In genomic region chr1:24866877-24867276, GRCm38 (mm10) we compare ENCODE assay signal across 20 mouse cellular contexts.
DNase-seq lines count a peak whose midpoint lies in the region; ATAC-seq and TF ChIP-seq lines count a peak whose summit lies in the region.
"Had no signal": no experiment of that assay in that cellular context is flagged by ENCODE, and none has a peak within 500 bp of the region (broad histone marks: within the 10 kb centered on the region; RNA-seq: fewer than 3 reads in every experiment).

No protein-coding gene starts in this region.

- no peaks in the 10 kb centered on the region for H3K27me3 ChIP-seq in forebrain, postnatal 0 days (ENCODE audit: insufficient read depth, low read length)
- H3K27me3 ChIP-seq in forebrain, embryonic 12.5 days = no peaks in the 10 kb centered on the region
- H3K27me3 ChIP-seq in lung, postnatal 0 days (replicated peaks; ENCODE audit: insufficient read depth, low read length) = no peaks in the 10 kb centered on the region
- H3K27me3 ChIP-seq: embryonic facial prominence, embryonic 15.5 days; forebrain, embryonic 15.5 days; heart, embryonic 12.5 days; intestine, embryonic 15.5 days had no signal

- no peak for TF ChIP-seq CTCF in forebrain, postnatal 0 days (IDR thresholded peaks at IDR 0.05; ENCODE audit: low read depth)
- TF ChIP-seq CTCF in lung, postnatal 0 days (IDR thresholded peaks at IDR 0.05) = no peak

- peak; percentile 2 for DNase-seq in adrenal gland, adult 2 months
- no peak for DNase-seq in adrenal gland, adult 18-20 months (ENCODE audit: low spot score in 2 of 2)
- peak; percentile 17 for DNase-seq in forebrain, postnatal 0 days
- peak; percentile 43 for DNase-seq in lung, postnatal 0 days (ENCODE audit: low spot score)
- no peak for DNase-seq in lung, postnatal 25 days (ENCODE audit: low spot score)
- peak; percentile 33 for DNase-seq in brain, adult 2 months (ENCODE audit: low read depth, low spot score)
- DNase-seq: cerebellum, adult 11-12 months; cerebellum, adult 9-10 months; cerebellum, postnatal 25 days; gastrocnemius, adult 2 months; gastrocnemius, postnatal 25 days had no signal

- peak; percentile 32; the same call in 1 of the 2 replicates for ATAC-seq in forebrain, postnatal 0 days
- ATAC-seq in forebrain, embryonic 12.5 days (ENCODE audit: low FRiP score) = no peak
- ATAC-seq in lung, postnatal 0 days = no peak
- ATAC-seq: forebrain, embryonic 15.5 days; intestine, embryonic 15.5 days had no signal

- H3K4me2 ChIP-seq in forebrain, postnatal 0 days (ENCODE audit: low read depth) = no peak overlapping the region
- no peak overlapping the region for H3K4me2 ChIP-seq in forebrain, embryonic 12.5 days
- no peak overlapping the region for H3K4me2 ChIP-seq in lung, postnatal 0 days (replicated peaks; ENCODE audit: low read depth, low read length)
- H3K4me2 ChIP-seq: embryonic facial prominence, embryonic 15.5 days; forebrain, embryonic 15.5 days; heart, embryonic 12.5 days; hindbrain, embryonic 14.5 days; intestine, embryonic 15.5 days had no signal

- no peaks in the 10 kb centered on the region for H3K36me3 ChIP-seq in forebrain, postnatal 0 days (ENCODE audit: insufficient read depth)
- no peaks in the 10 kb centered on the region for H3K36me3 ChIP-seq in forebrain, embryonic 12.5 days (replicated peaks)
- H3K36me3 ChIP-seq in lung, postnatal 0 days (ENCODE audit: insufficient read depth, low read length) = no peaks in the 10 kb centered on the region
- H3K36me3 ChIP-seq: embryonic facial prominence, embryonic 15.5 days; forebrain, embryonic 10.5 days; forebrain, embryonic 15.5 days; heart, embryonic 12.5 days; hindbrain, embryonic 10.5 days; intestine, embryonic 15.5 days had no signal

- no peak overlapping the region for H3K4me3 ChIP-seq in forebrain, postnatal 0 days (ENCODE audit: low read depth, low read length)
- H3K4me3 ChIP-seq in forebrain, embryonic 12.5 days (replicated peaks) = no peak overlapping the region
- no peak overlapping the region for H3K4me3 ChIP-seq in lung, postnatal 0 days (ENCODE audit: low read depth, low read length)
- H3K4me3 ChIP-seq: embryonic facial prominence, embryonic 15.5 days; erythroblast, embryonic 14.5 days; forebrain, embryonic 10.5 days; forebrain, embryonic 15.5 days; gastrocnemius, adult 2 months; heart, embryonic 12.5 days; hindbrain, embryonic 10.5 days; intestine, embryonic 15.5 days had no signal

- H3K9ac ChIP-seq in forebrain, postnatal 0 days = no peak overlapping the region
- H3K9ac ChIP-seq in forebrain, embryonic 12.5 days = no peak overlapping the region
- no peak overlapping the region for H3K9ac ChIP-seq in lung, postnatal 0 days (replicated peaks; ENCODE audit: low read depth)
- H3K9ac ChIP-seq: embryonic facial prominence, embryonic 15.5 days; forebrain, embryonic 15.5 days; heart, embryonic 12.5 days; hindbrain, embryonic 14.5 days; intestine, embryonic 15.5 days had no signal

- no peak for TF ChIP-seq EP300 in lung, postnatal 0 days (IDR thresholded peaks at IDR 0.05)

- 73% methylated on average over 7 of the region's 7 CpGs for WGBS in forebrain, postnatal 0 days
- 91% methylated on average over 7 of the region's 7 CpGs for WGBS in forebrain, embryonic 12.5 days
- WGBS in lung, postnatal 0 days = 52% methylated on average over 7 of the region's 7 CpGs

- H3K27ac ChIP-seq in forebrain, postnatal 0 days (ENCODE audit: low read depth, low read length) = no peak overlapping the region
- no peak overlapping the region for H3K27ac ChIP-seq in forebrain, embryonic 12.5 days
- H3K27ac ChIP-seq in lung, postnatal 0 days (ENCODE audit: low read length) = no peak overlapping the region
- H3K27ac ChIP-seq: embryonic facial prominence, embryonic 15.5 days; forebrain, embryonic 10.5 days; forebrain, embryonic 15.5 days; gastrocnemius, adult 2 months; hindbrain, embryonic 10.5 days; hindbrain, embryonic 14.5 days; intestine, embryonic 15.5 days had no signal

- peaks cover 5% of the 10 kb centered on the region; the same call in 1 of the 2 replicates for H3K4me1 ChIP-seq in forebrain, postnatal 0 days (ENCODE audit: insufficient read depth)
- H3K4me1 ChIP-seq in forebrain, embryonic 12.5 days = no peaks in the 10 kb centered on the region
- no peaks in the 10 kb centered on the region for H3K4me1 ChIP-seq in lung, postnatal 0 days (ENCODE audit: insufficient read depth, low read depth, low read length)
- H3K4me1 ChIP-seq: embryonic facial prominence, embryonic 15.5 days; forebrain, embryonic 10.5 days; forebrain, embryonic 15.5 days; heart, embryonic 12.5 days; hindbrain, embryonic 10.5 days; intestine, embryonic 15.5 days had no signal

- H3K9me3 ChIP-seq in forebrain, postnatal 0 days (ENCODE audit: low read length) = no peaks in the 10 kb centered on the region
- H3K9me3 ChIP-seq in forebrain, embryonic 12.5 days = no peaks in the 10 kb centered on the region
- no peaks in the 10 kb centered on the region for H3K9me3 ChIP-seq in lung, postnatal 0 days (ENCODE audit: low read length)
- H3K9me3 ChIP-seq: embryonic facial prominence, embryonic 15.5 days; forebrain, embryonic 10.5 days; forebrain, embryonic 15.5 days; heart, embryonic 12.5 days; hindbrain, embryonic 10.5 days; intestine, embryonic 15.5 days had no signal

Comparison
In these comparisons a context has a peak if more than half of its experiments do, and no peak if none do; other contexts are left out.
1. DNase-seq: peak in adrenal gland, adult 2 months (single experiment), forebrain, postnatal 0 days (single experiment), lung, postnatal 0 days (single experiment) and brain, adult 2 months (single experiment); none in adrenal gland, adult 18-20 months (0 of 2) and lung, postnatal 25 days (single experiment).